Mouse (Mus musculus) T-helper 2 cell (primary cell): Measurements from ENCODE around the gene Tnfrsf1a.

Experiments used
- in situ Hi-C: fragments of 300-600 bp; cut with MboI, MseI; formaldehyde crosslinking; loops from one replicate; pipeline ENCODE4 v1.15.1; 2025; ENCODE audit warnings: high pct_unique_total_duplicates

The Tnfrsf1a gene

DNA sequence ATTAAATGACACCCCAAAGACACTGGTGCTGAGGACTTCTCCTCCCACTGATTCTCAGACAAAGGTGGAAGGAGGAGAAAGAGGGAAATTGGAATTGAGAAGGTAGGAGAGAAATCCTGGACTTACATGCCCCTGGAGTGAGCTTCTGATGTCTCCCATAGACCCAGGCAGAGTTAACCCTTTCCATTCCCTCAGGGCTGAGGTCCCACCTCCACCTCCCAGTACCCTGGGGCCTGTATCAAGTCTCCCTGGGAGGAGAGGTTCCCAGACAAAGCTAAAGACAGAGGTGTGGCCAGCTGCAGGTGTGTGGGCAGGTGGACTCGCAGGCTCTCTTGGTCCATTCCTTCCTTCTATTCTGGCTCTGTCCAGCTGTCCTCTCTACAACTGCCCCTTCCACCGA, 32.9 kb downstream of the Tnfrsf1a start:
- in situ Hi-C loops = no loop called here

DNA sequence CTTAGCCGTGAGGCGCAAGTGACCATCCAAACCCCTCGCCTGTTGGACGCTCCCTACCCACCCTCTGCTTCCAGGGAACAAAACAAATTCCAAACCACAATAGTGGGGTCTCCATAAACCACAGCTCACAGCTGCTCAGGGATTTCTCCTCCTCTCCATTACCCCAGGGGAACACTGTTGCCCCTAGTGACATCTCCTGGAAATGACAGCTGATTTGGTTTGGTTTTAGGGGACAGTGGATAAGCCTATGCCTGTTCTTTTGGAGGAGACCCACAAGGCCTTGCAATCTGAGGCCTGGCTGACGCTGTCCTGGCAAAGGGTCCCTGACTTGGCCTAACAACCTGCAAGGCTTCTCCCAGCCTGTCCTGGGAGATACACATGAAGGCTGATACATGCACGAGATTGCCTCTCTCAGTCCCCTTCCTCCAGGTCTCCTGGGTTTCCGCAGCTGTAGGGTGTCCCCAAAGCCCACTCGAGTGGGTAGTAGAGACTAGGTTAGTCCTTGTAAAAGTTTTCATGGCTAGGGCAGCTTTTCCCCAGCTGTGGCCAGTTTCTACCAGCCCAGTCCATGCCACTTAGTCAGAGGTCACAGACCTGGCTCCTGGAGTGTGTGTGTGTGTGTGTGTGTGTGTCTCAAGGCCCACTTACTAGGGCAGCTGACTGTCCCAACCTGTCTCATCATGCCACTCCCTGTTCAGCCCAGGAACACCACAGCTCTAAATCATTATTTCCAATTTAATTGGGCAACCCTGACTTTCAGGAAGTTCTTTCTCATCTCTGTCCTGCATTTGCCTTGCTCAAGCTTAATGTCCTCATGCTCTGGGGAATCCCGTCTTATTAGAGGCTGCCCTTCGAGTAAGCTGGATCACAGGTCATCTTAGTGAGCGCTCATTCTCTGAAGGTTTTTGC, 36.2 kb downstream of the Tnfrsf1a start:
- in situ Hi-C loops = no loop called here

GRCm38 (mm10) chr6:125386080-125386479, 36.9 kb downstream of the Tnfrsf1a start:
- in situ Hi-C loops = no loop called here

DNA sequence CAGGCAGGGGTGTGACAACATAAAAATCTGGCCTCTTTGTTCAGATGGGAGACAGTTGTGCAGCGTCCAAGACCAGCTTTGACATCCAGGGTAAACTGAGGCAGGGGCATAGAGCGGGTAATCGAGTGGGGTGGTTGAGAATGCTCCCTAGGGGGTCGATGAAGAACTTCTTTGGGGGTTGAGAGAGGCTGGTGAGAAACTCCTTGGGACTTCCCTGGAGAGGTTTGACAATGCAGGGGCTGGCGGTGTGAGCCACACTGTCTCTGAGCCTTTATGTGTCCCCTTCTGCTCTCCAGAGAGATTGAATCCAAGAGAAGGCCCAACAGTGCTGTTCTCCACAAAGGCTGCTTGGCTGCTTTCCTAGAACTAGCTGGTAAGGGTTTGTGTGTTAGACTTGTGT, 40.7 kb downstream of the Tnfrsf1a start:
- in situ Hi-C loops = no loop called here

DNA sequence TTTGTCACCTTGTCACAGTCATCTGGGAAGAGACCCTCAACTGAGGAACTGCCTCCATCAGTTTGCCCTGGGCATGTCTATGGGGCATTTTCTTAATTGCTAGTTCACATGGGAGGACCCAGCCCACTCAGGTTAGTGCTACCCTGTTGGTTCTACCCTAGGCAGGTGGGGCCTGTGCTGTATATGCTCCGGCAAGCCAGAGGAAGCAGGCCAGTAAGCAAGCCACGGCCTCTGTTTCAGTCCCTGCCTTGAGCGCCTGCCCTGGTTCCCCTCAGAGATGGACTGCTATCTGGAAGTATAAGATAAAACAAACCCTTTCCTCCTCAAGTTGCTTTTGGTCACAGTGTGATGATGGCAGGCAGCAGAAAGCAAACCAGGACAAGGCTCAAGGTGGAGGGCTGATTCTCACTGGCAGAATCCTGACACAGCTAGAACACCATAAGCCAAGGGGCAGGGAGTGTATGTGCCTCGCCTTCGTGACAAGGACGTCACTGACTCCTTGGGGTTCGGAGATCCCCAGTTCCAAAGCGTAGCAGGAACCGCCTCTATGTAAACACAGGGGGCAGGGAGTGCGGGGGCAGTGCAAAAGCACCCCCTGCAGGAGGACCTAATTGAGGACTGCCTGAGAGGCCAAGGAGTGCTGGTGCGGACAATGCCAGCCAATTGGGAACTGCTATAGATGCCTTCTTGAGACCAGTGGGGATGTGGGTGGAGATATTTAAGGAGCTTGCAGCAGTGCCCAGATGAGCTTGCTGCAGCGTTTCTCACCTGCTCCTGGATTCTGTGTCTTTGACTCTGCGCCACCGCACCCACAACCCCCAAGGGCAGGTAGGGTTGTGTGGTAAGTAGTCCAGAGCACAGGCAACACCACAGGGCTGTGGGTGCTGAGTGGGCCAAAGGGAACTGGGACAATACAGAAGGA, 56.6 kb downstream of the Tnfrsf1a start:
- in situ Hi-C loops = loop anchor here (25.0 kb wide), 1 partner anchor 1132 kb away; the partner anchor contains the start of gene Kcna5

DNA sequence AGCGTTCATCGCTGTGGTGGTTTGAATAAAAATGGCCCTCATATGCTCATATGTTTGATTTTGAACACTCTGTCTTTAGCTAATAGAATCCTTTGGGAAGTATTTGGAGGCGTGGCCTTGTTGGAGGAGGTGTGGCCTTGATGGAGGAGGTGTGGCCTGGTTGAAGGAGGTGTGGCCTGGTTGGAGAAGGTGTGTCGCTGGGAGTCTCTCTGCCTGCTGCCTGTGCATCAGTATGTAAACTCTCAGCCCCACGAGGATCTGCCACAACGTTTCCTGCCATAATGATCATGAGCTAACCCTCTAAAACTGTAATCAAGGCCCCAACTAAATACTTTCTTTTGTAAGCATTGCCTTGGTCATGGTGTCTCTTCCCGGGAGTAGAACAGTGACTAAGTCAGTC, 58.1 kb downstream of the Tnfrsf1a start:
- in situ Hi-C loops = loop anchor here (25.0 kb wide), 1 partner anchor 1130 kb away; the partner anchor contains the start of gene Kcna5

DNA sequence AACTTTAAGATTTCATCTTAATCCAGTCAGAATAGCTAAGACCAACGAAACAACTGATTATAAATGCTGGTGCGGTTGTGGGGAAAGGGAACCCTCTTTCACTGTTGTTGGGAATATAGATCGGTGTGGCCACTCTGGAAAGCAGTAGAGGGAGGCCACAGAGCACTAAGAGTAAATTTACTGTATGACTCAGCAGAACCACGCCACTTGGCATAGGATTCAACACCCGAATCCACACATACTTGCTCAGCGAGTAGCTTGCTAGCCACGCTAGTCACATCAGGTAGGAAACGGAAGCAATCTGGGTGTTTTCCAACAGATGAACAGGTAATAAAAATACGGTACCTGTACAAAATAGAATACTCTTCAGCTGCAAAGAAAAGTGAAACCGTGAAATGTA, 58.5 kb downstream of the Tnfrsf1a start:
- in situ Hi-C loops = loop anchor here (25.0 kb wide), 1 partner anchor 1130 kb away; the partner anchor contains the start of gene Kcna5

DNA sequence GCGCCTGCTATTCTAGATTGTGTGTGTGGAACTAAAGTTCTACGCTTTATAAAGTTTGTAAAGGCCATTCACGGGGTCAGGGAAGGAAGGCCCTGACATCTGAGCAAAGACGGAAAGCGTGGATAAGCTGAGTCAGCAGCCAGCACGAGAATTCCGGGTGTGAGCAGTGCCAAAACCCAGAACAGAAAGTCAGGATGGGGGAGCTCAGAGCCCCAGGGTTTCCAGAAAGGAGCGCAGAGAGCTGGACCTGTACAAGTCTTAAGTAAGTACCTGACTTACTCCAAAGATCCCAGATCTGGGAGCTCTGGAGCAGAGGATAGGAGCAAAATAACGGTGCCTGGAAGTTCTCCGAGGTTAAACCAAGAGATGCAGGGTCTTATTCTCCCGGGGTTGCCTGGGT, 61.4 kb downstream of the Tnfrsf1a start:
- in situ Hi-C loops = loop anchor here (25.0 kb wide), 1 partner anchor 1127 kb away; the partner anchor contains the start of gene Kcna5

- in situ Hi-C loops = loop anchor here (25.0 kb wide), 1 partner anchor 1126 kb away; the partner anchor contains the start of gene Kcna5
Observed at GRCm38 (mm10) chr6:125410995-125411547, 61.9 kb downstream of the Tnfrsf1a start.

DNA sequence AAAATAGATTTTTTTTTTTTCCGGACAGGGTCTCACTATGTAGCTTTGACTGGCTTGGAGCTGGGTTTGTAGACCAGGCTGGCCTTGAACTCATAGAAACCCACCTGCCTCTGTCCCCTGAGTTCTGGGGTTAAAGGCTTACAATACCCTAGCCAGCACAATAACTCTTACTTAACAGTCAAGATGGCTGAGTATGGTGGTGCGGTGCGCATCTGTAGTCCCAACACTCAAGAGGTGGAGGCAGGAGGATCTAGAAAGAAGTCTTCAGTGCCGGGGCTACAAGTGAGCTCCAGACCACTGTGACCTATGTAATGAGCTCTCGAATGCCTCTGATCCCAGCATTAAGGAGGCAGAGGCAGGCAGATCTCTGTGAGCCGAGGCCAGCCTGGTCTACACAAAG, 62.5 kb downstream of the Tnfrsf1a start:
- in situ Hi-C loops = loop anchor here (25.0 kb wide), 1 partner anchor 1126 kb away; the partner anchor contains the start of gene Kcna5
